Mouse (Mus musculus) mesoderm, embryonic 11.5 days (tissue): ENCODE results near the gene Kalrn.

ENCODE experiments used
- DNase-seq: peaks from one replicate; pipeline ENCODE4 v3.0.0-alpha.2; 2012; ENCODE audit warnings: low read depth, low spot score

Gene Kalrn

DNA sequence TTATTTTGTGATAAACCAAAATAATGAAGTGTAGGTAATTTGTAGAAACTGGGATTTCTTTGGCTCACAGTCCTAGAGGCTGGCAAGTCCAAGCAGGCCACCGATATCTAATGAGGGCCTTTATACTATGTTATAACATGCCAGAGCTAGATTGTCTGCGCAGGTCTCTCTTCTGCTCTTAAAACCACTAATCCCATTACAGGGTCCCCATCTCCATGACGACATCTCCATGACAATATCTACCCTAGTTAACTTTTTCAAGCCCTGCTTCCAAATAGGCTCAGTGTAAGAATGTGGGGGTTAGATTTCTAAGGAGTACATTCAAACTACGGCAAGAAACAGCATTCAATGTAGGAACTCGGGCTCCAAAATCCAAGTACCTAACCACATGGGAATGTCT is 143.2 kb downstream of the Kalrn start:
- no peak for DNase-seq

- no peak for DNase-seq
Observed at GRCm38 (mm10) chr16:34427654-34428053, 145.7 kb downstream of the Kalrn start.

DNA sequence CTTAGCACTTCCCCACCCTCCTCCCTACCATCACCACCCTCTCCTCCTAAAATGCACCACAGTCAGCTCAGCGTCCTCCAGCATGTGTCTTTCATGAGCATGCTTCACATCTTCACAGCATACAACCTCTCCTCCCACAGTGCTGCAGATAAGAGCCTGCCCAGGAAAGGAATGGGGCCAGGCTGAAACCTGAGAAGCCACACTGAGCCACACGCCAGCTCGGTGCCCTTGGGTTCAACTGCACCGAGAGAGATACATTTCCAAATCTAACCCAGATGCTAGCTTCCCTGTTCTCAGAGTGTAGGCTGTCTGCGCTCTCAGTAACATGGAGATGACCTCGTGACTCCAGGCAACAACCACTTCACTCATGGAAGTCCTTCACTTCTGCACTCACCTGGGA is 151.9 kb downstream of the Kalrn start:
- peak; percentile 79 for DNase-seq

GRCm38 (mm10) chr16:34417966-34418365 is 155.4 kb downstream of the Kalrn start:
- no peak for DNase-seq

DNA sequence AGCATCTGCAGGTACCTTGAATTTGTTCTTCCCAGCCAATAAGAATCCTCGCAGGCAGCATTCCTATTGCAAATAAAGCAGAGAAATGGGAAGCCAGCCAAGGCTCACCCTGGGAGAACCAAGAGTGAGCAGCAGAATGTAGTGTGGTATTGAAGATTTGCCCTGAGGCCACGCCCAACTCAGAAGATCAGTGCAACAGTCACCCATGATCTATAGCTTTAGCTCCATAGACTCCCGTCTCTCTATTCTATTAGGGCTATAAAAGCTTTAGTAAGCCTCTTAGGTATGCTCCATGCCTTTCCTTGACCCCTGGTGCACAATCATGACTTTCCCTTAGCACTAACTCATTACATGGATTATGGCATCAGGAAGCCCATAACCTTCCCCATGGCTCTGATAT is 155.9 kb downstream of the Kalrn start:
- DNase-seq: no peak

GRCm38 (mm10) chr16:34414581-34414980 is 158.8 kb downstream of the Kalrn start:
- peak; percentile 29 for DNase-seq

GRCm38 (mm10) chr16:34413868-34414333 is 159.4 kb downstream of the Kalrn start:
- peak; percentile 20 for DNase-seq

DNA sequence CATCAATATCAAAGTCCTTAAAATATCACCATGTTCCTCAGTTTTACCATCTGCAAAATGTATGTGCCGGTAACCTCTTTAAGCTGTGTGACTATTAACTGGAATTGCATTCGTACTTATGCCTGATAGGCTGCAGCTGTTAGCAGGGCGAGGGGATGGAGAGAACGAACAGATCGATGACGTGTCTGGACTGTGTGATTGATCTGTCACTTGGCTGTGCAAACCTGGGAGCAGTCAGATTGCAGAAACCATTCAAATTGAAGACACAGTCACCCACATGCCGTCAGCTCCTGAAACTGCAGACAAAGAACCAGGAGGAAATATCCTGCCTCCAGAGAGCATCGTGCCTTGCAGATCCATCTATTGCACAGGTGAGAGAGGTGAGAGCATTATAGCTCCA is 166.3 kb downstream of the Kalrn start:
- no peak for DNase-seq

- no peak for DNase-seq
Observed at GRCm38 (mm10) chr16:34405094-34405493, 168.2 kb downstream of the Kalrn start.

- no peak for DNase-seq
Observed at GRCm38 (mm10) chr16:34401216-34401615, 172.1 kb downstream of the Kalrn start.

DNA sequence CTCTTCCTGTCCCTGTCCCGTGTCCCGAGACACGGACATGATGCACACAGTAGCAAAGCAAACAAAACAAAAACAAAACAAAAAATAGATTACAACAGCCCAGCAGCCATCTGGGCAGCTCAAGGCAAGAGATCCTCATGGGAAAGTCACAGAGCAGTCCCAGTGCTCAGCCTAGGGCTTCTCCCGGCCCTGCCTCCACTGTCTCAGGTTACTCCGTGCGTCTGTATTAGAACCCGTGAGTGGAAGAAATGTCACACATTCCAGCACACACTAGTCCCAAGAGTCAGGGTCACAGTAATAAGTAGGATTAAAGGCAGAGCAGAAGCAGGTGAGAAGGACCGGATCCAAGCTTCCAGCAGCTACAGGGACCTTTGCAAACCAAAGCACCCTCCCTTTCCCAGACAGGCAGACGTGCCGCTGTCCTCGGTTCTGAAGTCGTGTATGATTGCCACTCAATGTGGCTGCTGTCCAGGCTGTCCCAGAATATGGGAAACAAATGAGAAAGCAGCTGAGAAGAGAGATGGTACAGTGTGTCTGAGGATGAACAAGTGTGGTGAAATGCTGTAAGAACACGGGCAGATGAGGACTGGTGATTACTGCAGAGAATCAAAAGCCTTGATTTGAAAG is 173.1 kb downstream of the Kalrn start:
- DNase-seq: peak; percentile 79

DNA sequence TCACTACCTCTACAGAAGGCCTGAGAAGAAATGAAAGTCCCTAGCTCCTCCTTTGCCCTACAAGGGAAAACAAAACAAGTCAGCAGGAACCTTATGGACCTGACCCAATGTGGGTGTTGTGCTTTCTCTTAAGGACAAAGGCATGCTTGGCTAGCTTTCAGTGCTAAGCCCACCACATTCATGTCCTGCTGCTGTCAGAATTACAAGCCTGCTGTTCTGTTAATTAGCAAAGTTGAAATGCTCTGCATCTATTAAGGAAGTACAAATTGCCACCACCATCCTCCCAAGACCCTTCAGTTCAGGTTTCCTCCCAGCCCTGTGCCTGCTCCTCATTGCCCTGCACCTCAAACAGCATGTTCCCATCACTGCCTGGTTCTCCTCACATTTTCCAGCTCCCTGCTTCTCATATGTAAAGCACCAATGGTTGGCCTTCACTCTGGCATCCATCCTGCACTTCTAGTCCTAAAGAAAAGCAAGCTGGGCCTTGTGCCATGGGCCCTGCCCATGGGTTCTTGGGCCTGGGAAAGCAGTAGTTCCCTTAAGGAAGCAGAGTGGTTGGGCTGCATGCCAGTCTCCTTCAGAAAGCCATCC is 178.0 kb downstream of the Kalrn start:
- DNase-seq: no peak

DNA sequence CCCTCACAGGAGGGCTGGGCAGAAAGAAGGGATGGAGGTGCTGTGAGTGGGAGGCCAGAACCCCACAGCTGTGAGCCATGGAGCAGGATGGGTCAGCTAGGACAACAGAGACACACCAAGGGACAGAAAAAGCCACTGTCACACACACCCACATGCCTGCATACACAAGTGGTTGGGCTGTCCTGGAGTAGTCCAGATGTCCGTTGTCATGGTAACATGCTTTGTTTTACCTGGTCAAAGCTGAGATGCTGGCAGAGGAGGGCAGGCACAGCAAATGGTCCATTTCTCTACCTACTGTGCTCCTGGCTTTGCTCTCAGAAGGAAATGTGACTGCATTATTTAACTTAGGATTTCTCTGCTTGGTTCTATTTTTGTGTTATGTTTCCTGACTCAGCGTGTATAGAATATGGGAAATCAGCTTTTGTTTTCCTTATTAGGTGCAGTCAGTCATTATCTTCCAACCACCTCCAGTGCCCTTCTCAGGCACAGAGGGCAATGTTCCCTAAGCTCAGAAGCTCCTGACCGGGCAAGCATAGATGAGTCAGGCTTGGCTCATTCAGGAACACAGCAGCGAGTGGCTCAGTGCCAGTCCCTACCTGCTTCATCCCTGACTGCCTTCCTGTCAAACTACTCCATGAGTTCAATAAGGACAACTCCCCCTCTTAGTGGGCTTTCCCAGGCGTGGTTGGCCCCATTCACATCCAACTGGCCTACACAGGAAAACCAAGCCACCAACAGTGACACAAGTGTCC is 183.6 kb downstream of the Kalrn start:
- peak; percentile 34 for DNase-seq

DNA sequence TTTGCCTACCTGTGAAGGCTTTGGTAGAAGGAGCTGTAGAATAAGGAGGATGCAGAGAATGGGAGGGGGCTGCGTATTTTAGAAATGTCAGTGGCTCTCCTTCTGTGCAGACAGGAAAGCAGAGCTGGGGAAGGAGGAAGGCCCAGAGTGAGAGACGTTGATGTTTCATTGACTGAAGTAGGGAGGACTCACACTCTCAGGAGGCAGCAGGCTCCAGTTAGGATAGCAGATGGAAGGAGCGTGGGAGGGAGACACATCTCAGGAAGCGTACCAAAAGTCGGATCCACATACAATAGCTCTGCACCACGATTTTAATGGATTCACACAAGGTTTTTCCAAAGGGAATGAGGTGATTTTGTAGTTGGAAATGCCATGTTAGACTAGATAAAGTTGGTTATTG is 184.5 kb downstream of the Kalrn start:
- no peak for DNase-seq

GRCm38 (mm10) chr16:34385065-34385464 is 188.3 kb downstream of the Kalrn start:
- DNase-seq: no peak

DNA sequence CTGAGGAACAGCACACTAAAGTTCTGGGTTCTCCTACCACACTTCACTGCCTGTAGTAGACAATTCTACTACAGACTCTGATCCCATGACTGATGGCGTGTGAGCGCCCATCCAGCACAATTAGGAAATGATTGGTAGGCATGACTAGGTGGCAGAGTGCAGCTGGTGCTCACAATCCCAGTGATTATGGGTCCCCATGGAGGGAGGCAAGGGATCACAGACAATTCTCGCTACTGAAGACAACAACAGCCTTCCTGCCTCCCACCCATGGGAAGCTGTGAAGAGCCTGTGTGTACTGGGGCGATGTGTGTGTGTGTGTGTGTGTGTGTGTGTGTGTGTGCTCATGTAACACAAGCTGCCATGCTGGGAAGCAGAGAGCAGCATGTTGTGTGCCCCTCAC is 190.3 kb downstream of the Kalrn start:
- DNase-seq: peak; percentile 27

- DNase-seq: peak; percentile 37
Observed at GRCm38 (mm10) chr16:34376166-34376857, 197.0 kb downstream of the Kalrn start.

DNA sequence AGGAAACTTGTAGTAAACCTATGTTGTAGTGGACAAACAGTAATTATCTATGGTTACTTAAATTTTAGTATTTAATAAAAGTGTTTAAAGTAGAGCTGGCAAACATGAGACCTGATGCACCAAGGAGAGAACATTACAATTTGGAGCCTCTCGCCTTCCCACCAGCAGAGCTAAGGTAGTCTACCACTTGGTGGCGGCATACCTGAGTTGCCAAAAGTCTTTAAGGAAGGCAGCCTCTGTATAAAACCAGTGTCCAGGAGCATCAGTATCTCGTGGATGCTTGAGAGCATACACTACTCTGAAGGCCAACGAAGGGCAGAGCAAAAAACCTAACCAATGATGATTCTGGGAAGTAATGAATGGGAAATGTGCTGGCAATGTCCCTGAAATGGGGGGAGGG is 199.8 kb downstream of the Kalrn start:
- DNase-seq: no peak

- no peak for DNase-seq
Observed at GRCm38 (mm10) chr16:34372103-34372741, 201.1 kb downstream of the Kalrn start.

GRCm38 (mm10) chr16:34359206-34359605 is 214.1 kb downstream of the Kalrn start:
- DNase-seq: no peak

DNA sequence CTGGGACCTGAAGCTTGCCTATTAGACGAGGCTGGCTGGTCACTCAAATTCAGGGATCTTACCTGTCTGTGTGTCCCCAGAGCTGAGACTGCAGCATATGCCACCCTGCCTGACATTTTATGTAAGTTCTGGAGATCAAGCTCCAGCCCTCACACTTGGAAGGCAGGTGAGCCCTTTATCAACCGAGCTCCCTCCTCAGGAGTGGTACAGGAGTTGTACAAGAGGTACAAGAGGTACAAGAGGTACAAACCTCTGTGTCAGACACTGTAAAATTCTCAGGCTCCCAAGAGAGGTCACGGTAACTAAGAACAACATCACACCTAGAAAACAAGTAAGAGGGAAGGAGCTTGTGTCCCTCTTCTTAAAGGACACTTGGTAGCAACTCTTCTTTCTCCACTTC is 217.8 kb downstream of the Kalrn start:
- no peak for DNase-seq

GRCm38 (mm10) chr16:34354042-34354441 is 219.3 kb downstream of the Kalrn start:
- no peak for DNase-seq
